Mouse (Mus musculus) hindbrain, embryonic 10.5 days (tissue): ENCODE measurements around the gene Ptprm. TPM values are rescaled to one million over a fixed set of nuclear protein-coding genes. Genes with fewer than 3 reads are reported as not detected.

Source experiments
- DNase-seq: peaks from one replicate; pipeline ENCODE4 v3.0.0-alpha.2; 2017; ENCODE audit warnings: low spot score
- H3K27ac ChIP-seq: fragments of 300-500 bp; sonication (generic); 2 replicates; pipeline ENCODE4 v1.5.1; 2016; ENCODE audit warnings: mild to moderate bottlenecking, moderate library complexity
- H3K27me3 ChIP-seq: fragments of 300-500 bp; sonication (generic); 2 replicates; pipeline ENCODE4 v1.6.1; 2016; ENCODE audit warnings: mild to moderate bottlenecking; ENCODE audit not compliant: poor library complexity, insufficient read depth, severe bottlenecking
- H3K36me3 ChIP-seq: fragments of 300-500 bp; sonication (generic); 2 replicates; pipeline ENCODE4 v1.6.1; 2016; ENCODE audit warnings: mild to moderate bottlenecking, moderate library complexity
- H3K4me1 ChIP-seq: fragments of 300-500 bp; sonication (generic); replicated peaks from 2 replicates; pipeline ENCODE4 v1.6.1; 2016; ENCODE audit warnings: mild to moderate bottlenecking
- H3K4me3 ChIP-seq: fragments of 300-500 bp; sonication (generic); 2 replicates; pipeline ENCODE4 v1.5.1; 2016; ENCODE audit warnings: mild to moderate bottlenecking, moderate library complexity
- H3K9me3 ChIP-seq: fragments of 300-500 bp; sonication (generic); 2 replicates; pipeline ENCODE4 v1.6.1; 2016; ENCODE audit warnings: mild to moderate bottlenecking, moderate library complexity
- WGBS: fragments of 180-500 bp; shearing (Covaris S2); methylation state at CpG from one replicate; pipeline ENCODE4 v1.1.7; 2016; 5-methylcytosine and 5-hydroxymethylcytosine counted together
- polyA plus RNA-seq: library from polyadenylated mRNA; unstranded; fragments of >200 nt; fragmentation: Nextera tagmentation; extraction: Ambion mirVana; gene quantifications from 2 replicates; pipeline ENCODE4 v1.2.1, GENCODE M21; 2016

Gene Ptprm
- polyA plus RNA-seq, 1 experiment from 2014 or later = 8.1 TPM

GRCm38 (mm10) chr17:67339569-67339968 lies 14.7 kb downstream of the Ptprm start:
- Histone ChIP-seq H3K4me1 (peaks cover 7% of the 10 kb centered on the region; the same call in 1 of the 2 replicates), H3K9me3 (no peaks in the 10 kb centered on the region), H3K36me3 (no peaks in the 10 kb centered on the region), H3K27ac (no peak overlapping the region), H3K4me3 (no peak overlapping the region), H3K27me3 (no peaks in the 10 kb centered on the region)
- 89% methylated on average over 5 of the region's 5 CpGs for WGBS
- DNase-seq = no peak

GRCm38 (mm10) chr17:67334310-67334709 lies 19.9 kb downstream of the Ptprm start:
- H3K27me3 ChIP-seq = no peaks in the 10 kb centered on the region
- no peaks in the 10 kb centered on the region for H3K36me3 ChIP-seq
- DNase-seq = no peak
- no peak overlapping the region for H3K4me3 ChIP-seq
- H3K9me3 ChIP-seq = no peaks in the 10 kb centered on the region
- H3K4me1 ChIP-seq = 0 out of 2 replicates have a peak, but pooled peaks cover 2% of the 10 kb centered on the region
- 86% methylated on average over 3 of the region's 3 CpGs for WGBS
- no peak overlapping the region for H3K27ac ChIP-seq

GRCm38 (mm10) chr17:67329435-67329834 lies 24.8 kb downstream of the Ptprm start:
- DNase-seq = no peak
- Histone ChIP-seq H3K4me3 (no peak overlapping the region), H3K4me1 (peaks cover 2% of the 10 kb centered on the region; the same call in 1 of the 2 replicates), H3K36me3 (no peaks in the 10 kb centered on the region), H3K27me3 (no peaks in the 10 kb centered on the region), H3K9me3 (no peaks in the 10 kb centered on the region), H3K27ac (no peak overlapping the region)
- 81% methylated on average over 4 of the region's 4 CpGs for WGBS

GRCm38 (mm10) chr17:67324499-67324832 lies 29.8 kb downstream of the Ptprm start:
- Histone ChIP-seq H3K36me3 (no peaks in the 10 kb centered on the region), H3K27ac (no peak overlapping the region), H3K4me1 (peaks cover 5% of the 10 kb centered on the region), H3K4me3 (no peak overlapping the region), H3K27me3 (no peaks in the 10 kb centered on the region), H3K9me3 (no peaks in the 10 kb centered on the region)
- DNase-seq = no peak
- WGBS = 49% methylated on average over 1 of the region's 1 CpGs

- Histone ChIP-seq H3K27me3 (no peaks in the 10 kb centered on the region), H3K27ac (no peak overlapping the region), H3K9me3 (no peaks in the 10 kb centered on the region), H3K4me1 (peaks cover 5% of the 10 kb centered on the region), H3K36me3 (no peaks in the 10 kb centered on the region), H3K4me3 (no peak overlapping the region)
- 70% methylated on average over 11 of the region's 11 CpGs for WGBS
- no peak for DNase-seq
These were observed 30.3 kb downstream of the Ptprm start for GRCm38 (mm10) chr17:67323777-67324498.

GRCm38 (mm10) chr17:67314491-67315205 lies 39.6 kb downstream of the Ptprm start:
- no peaks in the 10 kb centered on the region for H3K36me3 ChIP-seq
- H3K4me1 ChIP-seq = peaks cover 7% of the 10 kb centered on the region
- no peak for DNase-seq
- H3K27ac ChIP-seq = no peak overlapping the region
- H3K9me3 ChIP-seq = no peaks in the 10 kb centered on the region
- no peaks in the 10 kb centered on the region for H3K27me3 ChIP-seq
- H3K4me3 ChIP-seq = no peak overlapping the region
- WGBS = 71% methylated on average over 4 of the region's 4 CpGs

- H3K27ac ChIP-seq = no peak overlapping the region
- H3K9me3 ChIP-seq = 0 out of 2 replicates have a peak, but pooled peaks cover 4% of the 10 kb centered on the region
- peaks cover 7% of the 10 kb centered on the region for H3K4me1 ChIP-seq
- no peaks in the 10 kb centered on the region for H3K27me3 ChIP-seq
- H3K4me3 ChIP-seq = no peak overlapping the region
- 92% methylated on average over 3 of the region's 3 CpGs for WGBS
- DNase-seq = no peak
- 0 out of 2 replicates have a peak, but pooled peaks cover 2% of the 10 kb centered on the region for H3K36me3 ChIP-seq
These were observed 45.8 kb downstream of the Ptprm start for GRCm38 (mm10) chr17:67308421-67308820.

GRCm38 (mm10) chr17:67306066-67306845 lies 48.0 kb downstream of the Ptprm start:
- Histone ChIP-seq H3K27ac (no peak overlapping the region), H3K4me1 (peaks cover 2% of the 10 kb centered on the region), H3K36me3 (0 out of 2 replicates have a peak, but pooled peaks cover 2% of the 10 kb centered on the region), H3K4me3 (no peak overlapping the region), H3K27me3 (no peaks in the 10 kb centered on the region), H3K9me3 (0 out of 2 replicates have a peak, but pooled peaks cover 4% of the 10 kb centered on the region)
- no peak for DNase-seq
- 92% methylated on average over 10 of the region's 10 CpGs for WGBS

GRCm38 (mm10) chr17:67304831-67305230 lies 49.4 kb downstream of the Ptprm start:
- DNase-seq = no peak
- no peaks in the 10 kb centered on the region for H3K27me3 ChIP-seq

GRCm38 (mm10) chr17:67303326-67304099 lies 50.7 kb downstream of the Ptprm start:
- no peak for DNase-seq
- Histone ChIP-seq H3K4me1 (no peaks in the 10 kb centered on the region; the same call in 1 of the 2 replicates), H3K27me3 (no peaks in the 10 kb centered on the region), H3K36me3 (0 out of 2 replicates have a peak, but pooled peaks cover 2% of the 10 kb centered on the region), H3K27ac (no peak overlapping the region), H3K4me3 (no peak overlapping the region), H3K9me3 (0 out of 2 replicates have a peak, but pooled peaks cover 4% of the 10 kb centered on the region)
- WGBS = 80% methylated on average over 18 of the region's 18 CpGs

More at GRCm38 (mm10) chr17:67304831-67305230, 49.4 kb downstream of the Ptprm start:
- Histone ChIP-seq H3K9me3 (0 out of 2 replicates have a peak, but pooled peaks cover 4% of the 10 kb centered on the region), H3K36me3 (0 out of 2 replicates have a peak, but pooled peaks cover 2% of the 10 kb centered on the region), H3K4me3 (no peak overlapping the region), H3K27ac (no peak overlapping the region), H3K4me1 (no peaks in the 10 kb centered on the region; the same call in 1 of the 2 replicates)
- 83% methylated on average over 3 of the region's 3 CpGs for WGBS

- 56% methylated on average over 4 of the region's 4 CpGs for WGBS
- Histone ChIP-seq H3K36me3 (0 out of 2 replicates have a peak, but pooled peaks cover 2% of the 10 kb centered on the region), H3K9me3 (0 out of 2 replicates have a peak, but pooled peaks cover 3% of the 10 kb centered on the region), H3K4me1 (no peaks in the 10 kb centered on the region; the same call in 1 of the 2 replicates), H3K27me3 (no peaks in the 10 kb centered on the region), H3K27ac (no peak overlapping the region), H3K4me3 (no peak overlapping the region)
- no peak for DNase-seq
These were observed 51.7 kb downstream of the Ptprm start for GRCm38 (mm10) chr17:67302569-67302968.

GRCm38 (mm10) chr17:67302074-67302473 lies 52.2 kb downstream of the Ptprm start:
- Histone ChIP-seq H3K27ac (no peak overlapping the region), H3K9me3 (no peaks in the 10 kb centered on the region), H3K27me3 (no peaks in the 10 kb centered on the region), H3K36me3 (no peaks in the 10 kb centered on the region), H3K4me3 (no peak overlapping the region), H3K4me1 (no peaks in the 10 kb centered on the region; the same call in 1 of the 2 replicates)
- WGBS = 91% methylated on average over 4 of the region's 4 CpGs
- DNase-seq = no peak
